Mouse (Mus musculus) limb, embryonic 15.5 days (tissue): ENCODE measurements around the gene Tpt1. TPM values are rescaled to one million over a fixed set of nuclear protein-coding genes. Genes with fewer than 3 reads are reported as not detected.

Experiments used
- ATAC-seq: fragments of 200-750 bp; cut with Nextera tagmentation; 2 replicates; pipeline ENCODE4 v1.8.0; 2017; ENCODE audit warnings: low read depth, moderate TSS enrichment; ENCODE audit not compliant: insufficient number of reproducible peaks, low FRiP score, low TSS enrichment
- H3K27ac ChIP-seq: fragments of 300-500 bp; sonication (generic); 2 replicates; pipeline ENCODE4 v1.5.1; 2015; ENCODE audit warnings: moderate library complexity, mild to moderate bottlenecking, inconsistent platforms
- H3K27me3 ChIP-seq: fragments of 300-500 bp; sonication (generic); 2 replicates; pipeline ENCODE4 v1.6.1; 2015; ENCODE audit warnings: inconsistent platforms
- H3K36me3 ChIP-seq: fragments of 300-500 bp; sonication (generic); 2 replicates; pipeline ENCODE4 v1.6.1; 2015; ENCODE audit warnings: inconsistent platforms
- H3K4me1 ChIP-seq: fragments of 300-500 bp; sonication (generic); 2 replicates; pipeline ENCODE4 v1.6.1; 2015; ENCODE audit warnings: inconsistent platforms
- H3K4me2 ChIP-seq: fragments of 300-500 bp; sonication (generic); 2 replicates; pipeline ENCODE4 v1.6.1; 2015; ENCODE audit warnings: mild to moderate bottlenecking, inconsistent platforms
- H3K4me3 ChIP-seq: fragments of 300-500 bp; sonication (generic); 2 replicates; pipeline ENCODE4 v1.5.1; 2015; ENCODE audit warnings: mild to moderate bottlenecking, inconsistent platforms
- H3K9ac ChIP-seq: fragments of 300-500 bp; sonication (generic); 2 replicates; pipeline ENCODE4 v1.6.1; 2015; ENCODE audit warnings: inconsistent platforms
- H3K9me3 ChIP-seq: fragments of 300-500 bp; sonication (generic); 2 replicates; pipeline ENCODE4 v1.6.1; 2016; ENCODE audit warnings: inconsistent platforms
- WGBS: fragments of 180-500 bp; shearing (Covaris S2); methylation state at CpG from one replicate; pipeline ENCODE4 v1.1.7; 2015; 5-methylcytosine and 5-hydroxymethylcytosine counted together
- polyA plus RNA-seq: library from polyadenylated mRNA; unstranded; fragments of >200 nt; fragmentation: Nextera tagmentation; extraction: Ambion mirVana; gene quantifications from 2 replicates; pipeline ENCODE4 v1.2.1, GENCODE M21; 2015

The Tpt1 gene
- polyA plus RNA-seq, 1 experiment from 2014 or later: 1,088 TPM

DNA sequence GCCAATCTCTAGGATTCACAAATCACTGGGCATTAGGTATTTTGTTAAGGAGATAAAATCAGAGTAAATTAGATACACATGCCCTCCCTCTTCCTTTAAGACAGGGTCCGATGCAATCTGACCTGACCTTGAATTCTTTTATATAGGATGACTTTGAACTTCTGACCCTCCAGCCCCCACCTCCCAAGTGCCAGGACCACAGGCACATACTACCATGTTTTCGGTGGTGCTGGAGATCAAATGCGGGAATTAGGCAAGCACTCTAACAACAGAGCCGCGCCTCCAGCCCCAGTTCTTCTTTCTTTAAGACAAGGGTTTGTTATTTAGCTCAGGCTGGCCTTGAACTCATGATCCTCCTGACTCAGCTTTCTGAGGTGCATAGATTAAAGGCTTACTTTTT, 39.0 kb downstream of the Tpt1 start:
- H3K4me3 ChIP-seq: no peak overlapping the region

GRCm38 (mm10) chr14:75892118-75892517, 47.2 kb downstream of the Tpt1 start:
- no peak overlapping the region for H3K4me3 ChIP-seq
- H3K27me3 ChIP-seq: no peaks in the 10 kb centered on the region
- no peak overlapping the region for H3K9ac ChIP-seq
- no peaks in the 10 kb centered on the region; the same call in 1 of the 2 replicates for H3K4me1 ChIP-seq
- no peaks in the 10 kb centered on the region for H3K9me3 ChIP-seq
- ATAC-seq: no peak
- H3K36me3 ChIP-seq: peaks cover 15% of the 10 kb centered on the region; the same call in 1 of the 2 replicates
- no peak overlapping the region for H3K27ac ChIP-seq
- no peak overlapping the region for H3K4me2 ChIP-seq
- 67% methylated on average over 9 of the region's 9 CpGs for WGBS

More for the DNA sequence above, 39.0 kb downstream of the Tpt1 start:
- H3K27ac ChIP-seq: no peak overlapping the region
- no peaks in the 10 kb centered on the region for H3K36me3 ChIP-seq
- no peaks in the 10 kb centered on the region for H3K9me3 ChIP-seq
- no peaks in the 10 kb centered on the region for H3K4me1 ChIP-seq
- no peak for ATAC-seq
- WGBS: 74% methylated on average over 5 of the region's 5 CpGs
- H3K27me3 ChIP-seq: no peaks in the 10 kb centered on the region
- no peak overlapping the region for H3K4me2 ChIP-seq
- H3K9ac ChIP-seq: no peak overlapping the region

Other genes starting within 250 kb of the Tpt1 start
- gene Erich6b, start 202.8 kb upstream of the Tpt1 start, polyA plus RNA-seq: not detected in 2 replicates
- gene Cog3, start 90.6 kb upstream of the Tpt1 start, polyA plus RNA-seq: 20.3 and 22.3 TPM in 2 replicates
- gene Slc25a30, start 58.1 kb upstream of the Tpt1 start, polyA plus RNA-seq: 2.6 and 3.7 TPM in 2 replicates
- 1.8 TPM in 2 replicates for gene Kctd4, start 109.9 kb downstream of the Tpt1 start, polyA plus RNA-seq
- gene Gtf2f2, start 165.8 kb downstream of the Tpt1 start, polyA plus RNA-seq: 33.4 and 33.6 TPM in 2 replicates